Mouse (Mus musculus) MEL (cell line): ENCODE results near the gene Sipa1l2. TPM values are rescaled to one million over a fixed set of nuclear protein-coding genes. Genes with fewer than 3 reads are reported as not detected.

Source experiments
- DNase-seq: peaks from one replicate; pipeline ENCODE4 v3.0.0; 2011; ENCODE audit warnings: low read depth, low spot score
- H3K27ac ChIP-seq: 2 replicates; pipeline ENCODE4 v1.5.1; 2012; ENCODE audit warnings: low read depth, mild to moderate bottlenecking, control low read depth, low read length, moderate library complexity; ENCODE audit not compliant: control insufficient read depth
- H3K27me3 ChIP-seq, 2 experiments: fragments of 150-350 bp in 1 of 2; sonication (generic) in 1 of 2; 2 replicates each; pipeline ENCODE4 v1.6.1; 2012; ENCODE audit warnings: low read length in 2 of 2, mild to moderate bottlenecking in 2 of 2, improper control_type of control experiment in 1 of 2, moderate library complexity in 1 of 2; ENCODE audit not compliant: insufficient read depth in 2 of 2, control insufficient read depth in 1 of 2
- H3K36me3 ChIP-seq, 2 experiments: 2 replicates each; pipeline ENCODE4 v1.6.1; 2012 to 2014; ENCODE audit warnings: low read length in 2 of 2, improper control_type of control experiment in 1 of 2, inconsistent platforms in 1 of 2, mild to moderate bottlenecking in 1 of 2; ENCODE audit not compliant: insufficient read depth in 2 of 2, control insufficient read depth in 1 of 2
- H3K4me1 ChIP-seq, 2 experiments: fragments of 150-350 bp in 1 of 2; sonication (generic) in 1 of 2; 2 replicates each; pipeline ENCODE4 v1.6.1; 2012; ENCODE audit warnings: low read length in 2 of 2, improper control_type of control experiment in 1 of 2, mild to moderate bottlenecking in 1 of 2; ENCODE audit not compliant: insufficient read depth in 2 of 2, control insufficient read depth in 1 of 2
- H3K4me3 ChIP-seq, 2 experiments: fragments of 150-350 bp in 1 of 2; sonication (generic) in 1 of 2; 2 replicates each; pipeline ENCODE4 v1.5.1; 2012; ENCODE audit warnings: low read depth in 2 of 2, low read length in 2 of 2, mild to moderate bottlenecking in 2 of 2, moderate library complexity in 2 of 2, control low read depth in 1 of 2, improper control_type of control experiment in 1 of 2; ENCODE audit not compliant: control insufficient read depth in 1 of 2, insufficient read depth in 1 of 2
- H3K79me2 ChIP-seq: 2 replicates; pipeline ENCODE4 v1.6.1; 2012; ENCODE audit warnings: mild to moderate bottlenecking, low read length, moderate library complexity; ENCODE audit not compliant: control insufficient read depth, poor library complexity, insufficient read depth
- H3K9ac ChIP-seq: 2 replicates; pipeline ENCODE4 v1.6.1; 2012; ENCODE audit warnings: low read depth, mild to moderate bottlenecking, control low read depth, low read length, moderate library complexity; ENCODE audit not compliant: control insufficient read depth, poor library complexity, severe bottlenecking
- H3K9me3 ChIP-seq: fragments of 150-350 bp; sonication (generic); replicated peaks from 2 replicates; pipeline ENCODE4 v1.6.1; 2012; ENCODE audit warnings: mild to moderate bottlenecking, low read length, improper control_type of control experiment, moderate library complexity; ENCODE audit not compliant: insufficient read depth
- BHLHE40 ChIP-seq: IDR thresholded peaks from 2 replicates; pipeline ENCODE4 v1.6.1; 2012; ENCODE audit warnings: low read depth, mild to moderate bottlenecking, inconsistent platforms, low read length, improper control_type of control experiment, borderline replicate concordance
- CHD1 ChIP-seq: IDR thresholded peaks from 2 replicates; pipeline ENCODE4 v1.6.1; 2012; ENCODE audit warnings: low read depth, mild to moderate bottlenecking, inconsistent platforms, low read length, improper control_type of control experiment
- E2F4 ChIP-seq: IDR thresholded peaks from 2 replicates; pipeline ENCODE4 v1.6.1; 2011; ENCODE audit warnings: low read depth, low read length, improper control_type of control experiment, borderline replicate concordance
- ETS1 ChIP-seq: IDR thresholded peaks from 2 replicates; pipeline ENCODE4 v1.6.1; 2012; ENCODE audit warnings: low read depth, mild to moderate bottlenecking, inconsistent platforms, low read length, improper control_type of control experiment, moderate library complexity
- GABPA ChIP-seq: IDR thresholded peaks from 2 replicates; pipeline ENCODE4 v1.6.1; 2012; ENCODE audit warnings: low read depth, mild to moderate bottlenecking, inconsistent platforms, low read length, improper control_type of control experiment, moderate library complexity
- KAT2A ChIP-seq: conservative IDR thresholded peaks from 2 replicates; pipeline ENCODE4 v1.6.1; 2012; ENCODE audit warnings: low read depth, low read length, improper control_type of control experiment, inconsistent platforms
- MYC ChIP-seq: IDR thresholded peaks from 2 replicates; pipeline ENCODE4 v1.6.1; 2011; ENCODE audit warnings: low read depth, mild to moderate bottlenecking, low read length, improper control_type of control experiment, moderate library complexity
- POLR2AphosphoS2 ChIP-seq: IDR thresholded peaks from 2 replicates; pipeline ENCODE4 v1.6.1; 2011; ENCODE audit warnings: low read length, improper control_type of control experiment
- SIN3A ChIP-seq: IDR thresholded peaks from 2 replicates; pipeline ENCODE4 v1.6.1; 2012; ENCODE audit warnings: low read length, improper control_type of control experiment, inconsistent platforms
- TAL1 ChIP-seq: IDR thresholded peaks from 2 replicates; pipeline ENCODE4 v1.6.1; 2012; ENCODE audit warnings: mild to moderate bottlenecking, inconsistent platforms, low read length, moderate library complexity, mixed read lengths
- UBTF ChIP-seq: IDR thresholded peaks from 2 replicates; pipeline ENCODE4 v1.6.1; 2012; ENCODE audit warnings: low read depth, mild to moderate bottlenecking, inconsistent platforms, low read length, improper control_type of control experiment, moderate library complexity, borderline replicate concordance; ENCODE audit not compliant: insufficient read depth
- polyA plus RNA-seq, 2 experiments: library from polyadenylated mRNA; stranded (reverse) in 1 of 2; unstranded in 1 of 2; fragments of >175 nt in 1 of 2; fragments of >200 nt in 1 of 2; gene quantifications; 2 replicates each; pipeline versions ENCODE4 v1.2.1 to v1.2.4; 2012; ENCODE audit warnings: low replicate concordance in 2 of 2, low read depth in 1 of 2; ENCODE audit not compliant: insufficient read length in 2 of 2, insufficient read depth in 1 of 2, missing spikeins in 1 of 2
- total RNA-seq: library from RNA; depleted of rRNA; stranded (reverse); fragments of 300-350 nt; gene quantifications from 2 replicates; pipeline ENCODE4 v1.2.3, GENCODE M21; 2012

Gene Sipa1l2
- total and polyA plus RNA-seq, 3 experiments: not detected

- Histone ChIP-seq H3K4me3 (no peak overlapping the region), H3K27me3 (no peaks in the 10 kb centered on the region), H3K9me3 (no peaks in the 10 kb centered on the region), H3K36me3 (no peaks in the 10 kb centered on the region), H3K27ac (no peak overlapping the region), H3K79me2 (no peaks in the 10 kb centered on the region), H3K9ac (no peak overlapping the region), H3K4me1 (no peaks in the 10 kb centered on the region)
- no peak for TF ChIP-seq MYC
- no peak for DNase-seq
Observed at GRCm38 (mm10) chr8:125377704-125378103, 191.9 kb downstream of the Sipa1l2 start.

- no peak for TF ChIP-seq BHLHE40
- no peak for TF ChIP-seq MYC
- H3K9me3 ChIP-seq: no peaks in the 10 kb centered on the region
Observed at GRCm38 (mm10) chr8:125376448-125376845, 193.2 kb downstream of the Sipa1l2 start.

GRCm38 (mm10) chr8:125375659-125376447 is 193.8 kb downstream of the Sipa1l2 start:
- no peaks in the 10 kb centered on the region for H3K27me3 ChIP-seq
- no peaks in the 10 kb centered on the region for H3K36me3 ChIP-seq
- no peaks in the 10 kb centered on the region for H3K4me1 ChIP-seq
- H3K9me3 ChIP-seq: no peaks in the 10 kb centered on the region
- DNase-seq: no peak
- H3K79me2 ChIP-seq: no peaks in the 10 kb centered on the region
- H3K27ac ChIP-seq: no peak overlapping the region
- no peak overlapping the region for H3K9ac ChIP-seq
- TF ChIP-seq TAL1: no peak
- TF ChIP-seq E2F4: no peak
- H3K4me3 ChIP-seq: no peak overlapping the region

More at GRCm38 (mm10) chr8:125376448-125376845, 193.2 kb downstream of the Sipa1l2 start:
- H3K27me3 ChIP-seq: no peaks in the 10 kb centered on the region
- no peaks in the 10 kb centered on the region for H3K4me1 ChIP-seq
- no peak overlapping the region for H3K4me3 ChIP-seq
- H3K79me2 ChIP-seq: no peaks in the 10 kb centered on the region
- no peak overlapping the region for H3K9ac ChIP-seq
- no peak for DNase-seq
- H3K27ac ChIP-seq: no peak overlapping the region
- no peaks in the 10 kb centered on the region for H3K36me3 ChIP-seq

- no peak for DNase-seq
- Histone ChIP-seq H3K4me3 (no peak overlapping the region), H3K4me1 (no peaks in the 10 kb centered on the region), H3K9me3 (no peaks in the 10 kb centered on the region), H3K36me3 (no peaks in the 10 kb centered on the region), H3K79me2 (no peaks in the 10 kb centered on the region), H3K27ac (no peak overlapping the region), H3K27me3 (no peaks in the 10 kb centered on the region), H3K9ac (no peak overlapping the region)
- TF ChIP-seq GABPA (no peak), KAT2A (no peak), SIN3A (no peak), ETS1 (no peak), POLR2AphosphoS2 (no peak), CHD1 (no peak), UBTF (no peak), TAL1 (no peak)
Observed at GRCm38 (mm10) chr8:125372596-125372995, 197.0 kb downstream of the Sipa1l2 start.
